Mouse (Mus musculus): Measurements from ENCODE around the gene Arhgef2. TPM values are rescaled to one million over a fixed set of nuclear protein-coding genes. Genes with fewer than 3 reads are reported as not detected.
A peak's percentile ranks its signal among the peaks of the same experiment; 100 is the strongest.

Arhgef2 gene
- polyA plus RNA-seq, 1 experiment from 2014 or later = 116 TPM

GRCm38 (mm10) chr3:88651669-88652618 lies 46.2 kb downstream of the Arhgef2 start:
- H3K36me3 ChIP-seq (replicated peaks) = peaks cover 36% of the 10 kb centered on the region
- no peaks in the 10 kb centered on the region for H3K27me3 ChIP-seq (replicated peaks; ENCODE audit: low read depth, poor library complexity, severe bottlenecking)
- no peaks in the 10 kb centered on the region for H3K9me3 ChIP-seq
- no peak overlapping the region for H3K4me3 ChIP-seq
- 79% methylated on average over 18 of the region's 18 CpGs for WGBS
- H3K27ac ChIP-seq (replicated peaks) = no peak overlapping the region
- DNase-seq (ENCODE audit: low spot score) = no peak
- H3K4me1 ChIP-seq = peaks cover 3% of the 10 kb centered on the region; the same call in 1 of the 2 replicates

- no peaks in the 10 kb centered on the region for H3K27me3 ChIP-seq (replicated peaks; ENCODE audit: low read depth, poor library complexity, severe bottlenecking)
- 90% methylated on average over 17 of the region's 17 CpGs for WGBS
- H3K9me3 ChIP-seq = no peaks in the 10 kb centered on the region
- peaks cover 26% of the 10 kb centered on the region for H3K36me3 ChIP-seq (replicated peaks)
- H3K4me1 ChIP-seq = peaks cover 3% of the 10 kb centered on the region; the same call in 1 of the 2 replicates
- no peak within 1 kb of the TSS for H3K4me3 ChIP-seq
- no peak within 1 kb of the TSS for H3K27ac ChIP-seq (replicated peaks)
- DNase-seq (ENCODE audit: low spot score) = no peak
Measured at GRCm38 (mm10) chr3:88652846-88653515, 47.2 kb downstream of the Arhgef2 start, which contains the start of gene Rxfp4. TSS of gene Rxfp4 (minus strand) at chr3:88653142.

GRCm38 (mm10) chr3:88653516-88654370 lies 48.0 kb downstream of the Arhgef2 start:
- peaks cover 18% of the 10 kb centered on the region for H3K36me3 ChIP-seq (replicated peaks)
- no peaks in the 10 kb centered on the region for H3K27me3 ChIP-seq (replicated peaks; ENCODE audit: low read depth, poor library complexity, severe bottlenecking)
- no peaks in the 10 kb centered on the region for H3K9me3 ChIP-seq
- WGBS = 83% methylated on average over 6 of the region's 6 CpGs
- peaks cover 3% of the 10 kb centered on the region; the same call in 1 of the 2 replicates for H3K4me1 ChIP-seq
- no peak overlapping the region for H3K4me3 ChIP-seq
- DNase-seq (ENCODE audit: low spot score) = no peak
- no peak overlapping the region for H3K27ac ChIP-seq (replicated peaks)

GRCm38 (mm10) chr3:88654621-88655020 lies 48.9 kb downstream of the Arhgef2 start:
- DNase-seq (ENCODE audit: low spot score) = no peak

GRCm38 (mm10) chr3:88655619-88656018 lies 49.9 kb downstream of the Arhgef2 start:
- 85% methylated on average over 8 of the region's 8 CpGs for WGBS
- no peaks in the 10 kb centered on the region for H3K36me3 ChIP-seq (replicated peaks)
- no peak overlapping the region for H3K4me3 ChIP-seq
- no peaks in the 10 kb centered on the region for H3K27me3 ChIP-seq (replicated peaks; ENCODE audit: low read depth, poor library complexity, severe bottlenecking)
- no peak overlapping the region for H3K27ac ChIP-seq (replicated peaks)
- no peak for DNase-seq (ENCODE audit: low spot score)
- H3K9me3 ChIP-seq = no peaks in the 10 kb centered on the region
- peaks cover 6% of the 10 kb centered on the region; the same call in 1 of the 2 replicates for H3K4me1 ChIP-seq

More at GRCm38 (mm10) chr3:88654621-88655020, 48.9 kb downstream of the Arhgef2 start:
- H3K27me3 ChIP-seq (replicated peaks; ENCODE audit: low read depth, poor library complexity, severe bottlenecking) = no peaks in the 10 kb centered on the region
- WGBS = 87% methylated on average over 4 of the region's 4 CpGs
- H3K4me1 ChIP-seq = peaks cover 4% of the 10 kb centered on the region; the same call in 1 of the 2 replicates
- H3K4me3 ChIP-seq = no peak overlapping the region
- H3K9me3 ChIP-seq = no peaks in the 10 kb centered on the region
- no peak overlapping the region for H3K27ac ChIP-seq (replicated peaks)
- peaks cover 9% of the 10 kb centered on the region; the same call in 1 of the 2 replicates for H3K36me3 ChIP-seq (replicated peaks)

- Histone ChIP-seq H3K36me3 (replicated peaks) (no peaks in the 10 kb centered on the region), H3K27me3 (replicated peaks; ENCODE audit: low read depth, poor library complexity, severe bottlenecking) (no peaks in the 10 kb centered on the region), H3K9me3 (no peaks in the 10 kb centered on the region), H3K27ac (replicated peaks) (no peak overlapping the region), H3K4me3 (no peak overlapping the region), H3K4me1 (0 out of 2 replicates have a peak, but pooled peaks cover 2% of the 10 kb centered on the region)
- 74% methylated on average over 5 of the region's 5 CpGs for WGBS
- no peak for DNase-seq (ENCODE audit: low spot score)
Measured at GRCm38 (mm10) chr3:88658441-88659127, 52.8 kb downstream of the Arhgef2 start.

GRCm38 (mm10) chr3:88659798-88660197 lies 54.0 kb downstream of the Arhgef2 start:
- no peak overlapping the region for H3K4me3 ChIP-seq

GRCm38 (mm10) chr3:88664095-88664494 lies 58.3 kb downstream of the Arhgef2 start:
- Histone ChIP-seq H3K9me3 (no peaks in the 10 kb centered on the region), H3K27ac (replicated peaks) (no peak overlapping the region), H3K4me3 (no peak overlapping the region), H3K36me3 (replicated peaks) (no peaks in the 10 kb centered on the region), H3K27me3 (replicated peaks; ENCODE audit: low read depth, poor library complexity, severe bottlenecking) (no peaks in the 10 kb centered on the region), H3K4me1 (0 out of 2 replicates have a peak, but pooled peaks cover 2% of the 10 kb centered on the region)
- 84% methylated on average over 4 of the region's 4 CpGs for WGBS
- DNase-seq (ENCODE audit: low spot score) = no peak

More at GRCm38 (mm10) chr3:88659798-88660197, 54.0 kb downstream of the Arhgef2 start:
- Histone ChIP-seq H3K27ac (replicated peaks) (no peak overlapping the region), H3K9me3 (no peaks in the 10 kb centered on the region), H3K4me1 (0 out of 2 replicates have a peak, but pooled peaks cover 2% of the 10 kb centered on the region), H3K36me3 (replicated peaks) (no peaks in the 10 kb centered on the region), H3K27me3 (replicated peaks; ENCODE audit: low read depth, poor library complexity, severe bottlenecking) (no peaks in the 10 kb centered on the region)
- no peak for DNase-seq (ENCODE audit: low spot score)
- 50% methylated on average over 6 of the region's 6 CpGs for WGBS

- Histone ChIP-seq H3K4me1 (no peaks in the 10 kb centered on the region), H3K27ac (replicated peaks) (no peak overlapping the region), H3K27me3 (replicated peaks; ENCODE audit: low read depth, poor library complexity, severe bottlenecking) (no peaks in the 10 kb centered on the region), H3K9me3 (peaks cover 5% of the 10 kb centered on the region), H3K4me3 (peak overlapping the region; percentile 48), H3K36me3 (replicated peaks) (no peaks in the 10 kb centered on the region)
- WGBS = 13% methylated on average over 11 of the region's 11 CpGs
- peak; percentile 77 for DNase-seq (ENCODE audit: low spot score)
Measured at GRCm38 (mm10) chr3:88677399-88677798, 71.6 kb downstream of the Arhgef2 start.

GRCm38 (mm10) chr3:88683814-88684213 lies 78.0 kb downstream of the Arhgef2 start:
- H3K27me3 ChIP-seq (replicated peaks; ENCODE audit: low read depth, poor library complexity, severe bottlenecking) = no peaks in the 10 kb centered on the region
- H3K9me3 ChIP-seq = no peaks in the 10 kb centered on the region
- DNase-seq (ENCODE audit: low spot score) = no peak
- peaks cover 21% of the 10 kb centered on the region for H3K36me3 ChIP-seq (replicated peaks)
- WGBS = 90% methylated on average over 2 of the region's 2 CpGs
- H3K4me3 ChIP-seq = no peak overlapping the region
- no peak overlapping the region for H3K27ac ChIP-seq (replicated peaks)
- H3K4me1 ChIP-seq = peaks cover 15% of the 10 kb centered on the region

GRCm38 (mm10) chr3:88684236-88684979 lies 78.6 kb downstream of the Arhgef2 start:
- no peaks in the 10 kb centered on the region for H3K9me3 ChIP-seq
- peaks cover 27% of the 10 kb centered on the region for H3K36me3 ChIP-seq (replicated peaks)
- H3K4me1 ChIP-seq = peaks cover 15% of the 10 kb centered on the region
- peak overlapping the region; percentile 99 for H3K4me3 ChIP-seq
- H3K27ac ChIP-seq (replicated peaks) = peak overlapping the region; percentile 98
- no peaks in the 10 kb centered on the region for H3K27me3 ChIP-seq (replicated peaks; ENCODE audit: low read depth, poor library complexity, severe bottlenecking)
- no peak for DNase-seq (ENCODE audit: low spot score)
- WGBS = 65% methylated on average over 8 of the region's 8 CpGs
